Mouse (Mus musculus) retina, embryonic 14.5 days (tissue): ENCODE measurements around the gene Usp22.
"Not testable (repeated sequence)": the region's sequence is repeated elsewhere in the genome, so short reads cannot be mapped to it uniquely, and the experiment has no call there.

Source experiments
- DNase-seq: peaks from one replicate; pipeline ENCODE4 v3.0.0-alpha.2; 2015; ENCODE audit warnings: low spot score

The Usp22 gene

GRCm38 (mm10) chr11:61174821-61175658 is at the start of gene Usp22:
Usp22 (minus strand) TSS chr11:61175055.
- peak; percentile 100 for DNase-seq

- DNase-seq, result no peak
Observed at GRCm38 (mm10) chr11:61224234-61224744, 49.4 kb upstream of the Usp22 start.

GRCm38 (mm10) chr11:61222971-61223745 is 48.3 kb upstream of the Usp22 start:
- DNase-seq, result no peak

- no peak for DNase-seq
Observed at GRCm38 (mm10) chr11:61222007-61222406, 47.2 kb upstream of the Usp22 start.

- no peak for DNase-seq
Observed at GRCm38 (mm10) chr11:61220156-61220881, 45.5 kb upstream of the Usp22 start.

- no peak for DNase-seq
Observed at GRCm38 (mm10) chr11:61215936-61216335, 41.1 kb upstream of the Usp22 start.

GRCm38 (mm10) chr11:61212102-61212501 is 37.2 kb upstream of the Usp22 start:
- DNase-seq, result no peak

- no peak for DNase-seq
Observed at GRCm38 (mm10) chr11:61208316-61208715, 33.5 kb upstream of the Usp22 start.

GRCm38 (mm10) chr11:61207487-61208246 is 32.8 kb upstream of the Usp22 start, which contains the start of gene Aldh3a1:
Aldh3a1 (plus strand) TSS chr11:61207537.
- peak; percentile 15 for DNase-seq

- no peak for DNase-seq
Observed at GRCm38 (mm10) chr11:61206136-61206535, 31.3 kb upstream of the Usp22 start.

- no peak for DNase-seq
Observed at GRCm38 (mm10) chr11:61205167-61205950, 30.5 kb upstream of the Usp22 start.

- peak; percentile 11 for DNase-seq
Observed at GRCm38 (mm10) chr11:61202810-61203209, 28.0 kb upstream of the Usp22 start.

GRCm38 (mm10) chr11:61202186-61202585 is 27.3 kb upstream of the Usp22 start:
- no peak for DNase-seq

- DNase-seq, result no peak
Observed at GRCm38 (mm10) chr11:61199620-61200362, 24.9 kb upstream of the Usp22 start.

GRCm38 (mm10) chr11:61197935-61198334 is 23.1 kb upstream of the Usp22 start:
- DNase-seq, result no peak

GRCm38 (mm10) chr11:61196616-61197353 is 21.9 kb upstream of the Usp22 start:
- DNase-seq, result no peak

GRCm38 (mm10) chr11:61193392-61193791 is 18.5 kb upstream of the Usp22 start:
- peak; percentile 88 for DNase-seq

GRCm38 (mm10) chr11:61192779-61193178 is 17.9 kb upstream of the Usp22 start:
- DNase-seq, result no peak

- not testable (repeated sequence) for DNase-seq
Observed at GRCm38 (mm10) chr11:61192123-61192522, 17.3 kb upstream of the Usp22 start.
